Mouse (Mus musculus) right cerebral cortex, adult 18-20 months (tissue): Measurements from ENCODE around the gene Hspd1.

Experiments used
- DNase-seq: peaks from one replicate; pipeline ENCODE4 v3.0.0; 2022; ENCODE audit warnings: mixed read lengths

The Hspd1 gene

DNA sequence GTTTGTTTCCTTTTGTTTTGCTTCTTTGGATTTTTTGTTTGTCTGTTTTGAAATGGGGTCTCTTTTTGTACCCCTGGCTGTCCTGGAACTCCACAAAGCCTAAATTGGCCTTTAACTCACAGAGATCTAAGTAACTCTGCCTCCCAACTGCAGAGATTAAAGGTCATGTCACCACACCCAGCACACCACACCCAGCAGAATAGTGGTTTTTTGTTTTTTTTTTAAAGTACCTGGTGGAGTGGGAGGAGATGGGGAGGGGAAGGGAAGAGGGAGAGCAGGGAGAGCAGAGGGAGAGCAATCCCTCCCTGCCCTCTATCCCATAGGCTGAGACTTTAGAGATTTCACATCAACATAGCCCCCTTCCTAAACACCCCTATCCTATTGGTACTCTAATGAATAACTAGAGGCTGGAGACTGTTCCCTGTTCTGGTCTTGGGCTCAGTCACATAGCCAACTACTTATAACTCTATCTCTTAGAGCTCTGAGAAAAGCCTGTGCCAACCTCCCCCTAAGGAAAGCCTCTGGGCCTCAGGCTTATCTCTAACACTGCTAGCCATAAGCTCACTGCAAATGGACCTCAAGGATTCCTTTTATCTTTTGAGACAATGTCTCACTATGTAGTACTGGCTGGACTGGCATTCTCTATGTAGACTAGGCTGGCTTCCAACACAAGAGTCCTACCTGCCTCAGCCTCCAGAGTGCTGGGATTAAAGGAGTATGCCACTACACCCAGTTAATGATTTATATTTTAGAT is 56.8 kb downstream of the Hspd1 start:
- DNase-seq: no peak

DNA sequence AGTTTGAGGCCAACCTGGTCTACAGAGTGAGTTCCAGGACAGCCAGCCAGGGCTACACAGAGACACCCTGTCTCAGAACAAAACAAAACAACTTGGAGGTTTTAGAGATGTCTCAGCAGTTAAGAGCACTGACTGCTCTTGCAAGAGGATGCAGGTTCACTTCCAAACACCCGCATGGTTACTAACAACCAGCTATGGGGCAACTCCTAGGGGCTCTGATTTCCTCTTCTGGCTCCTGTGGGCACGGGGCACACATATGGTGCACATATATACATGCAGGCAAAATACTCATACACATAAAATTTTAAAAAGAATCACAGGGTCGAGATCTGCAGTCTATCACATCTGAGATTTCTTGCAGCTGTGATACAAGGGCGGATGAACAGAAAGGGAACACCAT is 58.6 kb downstream of the Hspd1 start:
- no peak for DNase-seq

DNA sequence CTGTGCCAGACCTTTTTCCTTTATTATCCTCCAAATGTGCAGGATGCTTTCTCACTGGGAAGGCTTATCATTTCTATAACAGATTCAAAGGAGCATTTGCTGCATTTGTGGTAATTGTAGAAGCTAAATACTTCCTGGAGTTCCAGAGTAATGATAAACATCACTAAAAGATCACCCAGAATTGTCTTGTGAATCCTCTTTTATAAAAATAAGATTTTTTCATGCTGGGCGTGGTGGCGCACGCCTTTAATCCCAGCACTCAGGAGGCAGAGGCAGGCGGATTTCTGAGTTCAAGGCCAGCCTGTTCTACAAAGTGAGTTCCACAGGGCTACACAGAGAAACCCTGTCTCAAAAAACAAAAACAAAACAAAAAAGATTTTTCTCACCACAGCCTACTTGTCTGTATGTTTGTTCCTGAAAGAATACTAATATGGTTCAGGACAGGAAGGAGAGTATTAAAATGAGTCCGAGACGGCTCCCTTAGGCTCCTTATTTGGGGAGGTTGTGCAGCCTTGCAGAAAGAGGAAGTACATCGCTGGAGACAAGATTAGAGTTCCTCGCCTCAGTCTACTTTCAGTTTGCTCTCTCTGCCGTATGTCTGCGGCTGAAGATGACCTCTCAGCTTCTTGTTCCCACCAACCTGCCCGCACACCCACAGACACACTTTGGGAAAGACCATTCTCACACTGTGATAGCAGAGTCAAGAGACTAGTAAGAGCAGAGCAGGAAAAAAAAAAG is 59.4 kb downstream of the Hspd1 start:
- no peak for DNase-seq

DNA sequence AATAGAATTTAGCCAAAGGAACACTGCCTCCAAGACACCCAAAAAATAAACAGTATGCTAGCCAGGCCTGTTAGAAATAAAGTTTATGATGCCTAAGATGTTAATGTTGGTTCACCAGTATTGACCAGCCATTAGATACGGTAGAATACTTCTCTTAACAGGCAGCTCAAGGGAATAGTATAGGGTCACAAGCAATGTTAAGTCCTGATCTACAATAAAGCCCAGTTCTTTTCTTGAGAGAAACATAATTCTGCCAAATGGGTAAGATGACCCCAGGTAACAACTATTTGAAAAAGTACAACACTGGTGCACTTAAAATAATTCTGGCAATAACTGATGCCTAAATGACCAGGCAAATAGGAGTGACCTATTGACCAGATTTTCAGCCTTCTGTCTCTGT is 60.1 kb downstream of the Hspd1 start:
- DNase-seq: no peak
